Mouse (Mus musculus): Measurements from ENCODE around the gene Cdkn3.
"Not testable (repeated sequence)": the region's sequence is repeated elsewhere in the genome, so short reads cannot be mapped to it uniquely, and the experiment has no call there.

DNA sequence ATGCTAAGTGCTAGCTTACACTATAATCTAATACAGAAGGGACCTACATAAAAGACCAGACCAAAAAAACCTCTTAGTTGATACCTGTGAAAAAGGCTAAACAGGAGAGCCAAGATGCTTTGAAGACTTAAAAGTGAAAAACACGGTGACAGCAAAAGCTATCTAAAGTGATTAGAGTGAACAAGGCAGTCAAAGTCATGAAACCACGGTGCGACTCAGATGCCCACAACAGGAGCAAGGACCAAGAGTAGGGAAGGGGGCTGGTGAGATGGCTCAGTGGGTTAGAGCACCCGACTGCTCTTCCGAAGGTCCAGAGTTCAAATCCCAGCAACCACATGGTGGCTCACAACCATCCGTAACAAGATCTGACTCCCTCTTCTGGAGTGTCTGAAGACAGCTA is 59.6 kb downstream of the Cdkn3 start:
- not testable (repeated sequence) for TF ChIP-seq MAX (IDR thresholded peaks at IDR 0.05); USF1 (IDR thresholded peaks at IDR 0.05; ENCODE audit: low read depth)

All from C2C12 (cell line).